Mouse (Mus musculus): Measurements from ENCODE around the gene Psme2b. TPM values are rescaled to one million over a fixed set of nuclear protein-coding genes. Genes with fewer than 3 reads are reported as not detected.
"Not testable (repeated sequence)": the region's sequence is repeated elsewhere in the genome, so short reads cannot be mapped to it uniquely, and the experiment has no call there.

Gene Psme2b
- total RNA-seq, 2 experiments from 2014 or later = 2.6 to 5.6 TPM

DNA sequence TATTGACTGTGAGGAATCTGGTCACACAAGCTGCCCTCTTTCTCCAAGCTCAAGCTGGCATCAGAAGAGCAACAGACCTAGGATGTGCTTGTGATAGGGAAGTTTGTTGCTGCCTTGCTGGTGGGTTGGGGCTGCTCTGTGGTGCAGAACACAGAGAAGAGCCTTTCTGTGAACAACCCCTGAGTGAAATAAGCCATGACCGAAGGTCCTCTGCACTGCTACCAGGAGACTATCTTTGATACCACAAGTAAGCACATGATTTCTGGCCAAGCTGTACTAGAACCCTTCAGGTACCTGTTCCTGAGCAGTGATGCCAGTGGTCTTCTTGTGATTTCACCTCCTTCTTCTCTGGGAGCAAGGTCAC, 44.4 kb downstream of the Psme2b start:
- DNase-seq = not testable (repeated sequence)

DNA sequence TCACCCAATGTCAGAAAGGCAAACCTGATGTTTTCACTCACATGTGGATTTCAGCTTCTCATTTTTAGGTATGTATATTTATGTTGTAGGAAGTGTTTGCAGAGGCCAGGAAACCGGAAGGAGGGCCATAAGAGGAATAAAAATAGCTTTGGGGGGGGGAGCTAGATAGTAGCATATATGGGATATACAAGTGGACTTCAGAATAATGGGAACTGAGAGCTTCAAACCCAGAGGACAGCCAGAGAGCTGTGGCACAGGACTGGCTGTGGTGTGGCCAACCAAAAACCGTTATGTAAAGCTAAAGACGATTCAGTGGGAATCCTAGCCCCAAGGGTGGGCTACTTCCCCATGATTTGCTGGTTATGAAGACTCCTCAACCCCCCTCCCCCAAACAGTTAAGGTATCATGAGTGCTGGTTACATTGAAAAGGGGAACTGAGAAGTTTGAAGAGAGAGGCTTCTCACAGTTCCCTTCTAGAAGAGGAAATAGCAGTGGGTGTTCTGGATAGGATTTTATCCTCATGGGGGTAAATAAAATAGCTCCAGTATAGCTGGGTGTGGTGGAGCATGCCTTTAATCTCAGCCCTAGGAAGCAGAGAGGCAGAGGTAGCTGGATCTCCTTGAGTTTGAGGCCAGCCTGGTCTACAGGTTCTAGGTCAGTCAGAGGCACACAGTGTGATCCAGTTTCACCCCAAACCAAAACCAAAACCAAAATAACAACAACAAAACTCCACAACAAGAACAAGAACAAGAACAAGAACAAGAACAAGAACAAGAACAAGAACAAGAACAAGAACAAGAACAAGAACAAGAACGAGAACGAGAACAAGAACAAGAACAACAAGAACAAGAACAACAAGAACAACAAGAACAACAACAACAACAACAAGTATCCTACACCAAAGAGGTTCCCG, 45.1 kb downstream of the Psme2b start:
- peak; percentile 22 to 42 for DNase-seq

GRCm38 (mm10) chr11:48898812-48899431, 47.1 kb downstream of the Psme2b start:
- no peak for DNase-seq

Other genes with a start within 250 kb of the Psme2b start
- gene Rack1, start 145.9 kb downstream of the Psme2b start, total RNA-seq (2021) = 100 to 1,000 TPM; 394 to 434 TPM
- 10 to 100 TPM; 18.9 to 20.0 TPM for gene Trim41, start 128.8 kb downstream of the Psme2b start, total RNA-seq (2021)
- 10 to 100 TPM; 13.2 to 13.7 TPM for gene Trim7, start 120.0 kb downstream of the Psme2b start, total RNA-seq (2021)
- gene Gm12184, start 119.5 kb downstream of the Psme2b start, total RNA-seq (2021) = 1 to 10 TPM; 2.4 to 2.8 TPM
- 10 to 100 TPM; 13.2 to 18.6 TPM for gene Irgm1, start 74.5 kb downstream of the Psme2b start, total RNA-seq (2021)
- gene Gm5431, start 44.0 kb downstream of the Psme2b start, total RNA-seq (2021) = 1 to 10 TPM; 2.5 to 3.5 TPM
- gene Olfr56, start 32.7 kb upstream of the Psme2b start, total RNA-seq (2021) = under 1 TPM in 1 of 2 experiments, not detected in 1; 0.17 TPM
- 1 to 10 TPM; 4.2 to 4.8 TPM for gene 9930111J21Rik1, start 33.2 kb upstream of the Psme2b start, total RNA-seq (2021)
- gene Gm12185, start 46.0 kb upstream of the Psme2b start, total RNA-seq (2021) = 1 to 10 TPM; 2.5 to 6.5 TPM
- gene Tgtp1, start 48.0 kb upstream of the Psme2b start, total RNA-seq (2021) = 10 to 100 TPM in 1 of 2 experiments, 1 to 10 TPM in 1; 4.8 to 28.1 TPM
- 1 to 10 TPM; 6.2 to 7.6 TPM for gene 9930111J21Rik2, start 105.1 kb upstream of the Psme2b start, total RNA-seq (2021)
- gene Tgtp2, start 118.0 kb upstream of the Psme2b start, total RNA-seq (2021) = 10 to 100 TPM in 1 of 2 experiments, 1 to 10 TPM in 1; 2.1 to 25.0 TPM
- gene Ifi47, start 130.4 kb upstream of the Psme2b start, total RNA-seq (2021) = 1 to 10 TPM; 3.4 to 5.6 TPM
- under 1 TPM; 0.59 to 0.65 TPM for gene Olfr1396, start 168.7 kb upstream of the Psme2b start, total RNA-seq (2021)
- not detected for gene Olfr1395, start 196.1 kb upstream of the Psme2b start, total RNA-seq (2021)
- not detected for gene Olfr1394, start 208.2 kb upstream of the Psme2b start, total RNA-seq (2021)
- gene Btnl9, start 241.0 kb upstream of the Psme2b start, total RNA-seq (2021) = 10 to 100 TPM; 22.3 to 25.3 TPM

Measured in heart, adult 18-20 months (tissue).